Mouse (Mus musculus): ENCODE results near the gene Taok3. TPM values are rescaled to one million over a fixed set of nuclear protein-coding genes. Genes with fewer than 3 reads are reported as not detected.
A peak's percentile ranks its signal among the peaks of the same experiment; 100 is the strongest.

Gene Taok3
- polyA plus RNA-seq, 1 experiment from 2014 or later: 33.1 TPM

GRCm38 (mm10) chr5:117240761-117241322 is 120.9 kb downstream of the Taok3 start:
- Histone ChIP-seq H3K4me1 (ENCODE audit: control insufficient read depth, insufficient read depth, low read length) (no peaks in the 10 kb centered on the region), H3K9ac (ENCODE audit: low read length) (peak overlapping the region; percentile 72), H3K27me3 (ENCODE audit: control insufficient read depth, insufficient read depth, low read length) (no peaks in the 10 kb centered on the region), H3K9me3 (replicated peaks; ENCODE audit: control insufficient read depth, low read length) (no peaks in the 10 kb centered on the region), H3K27ac (ENCODE audit: low read length) (peak overlapping the region; percentile 81), H3K4me2 (ENCODE audit: low read depth, low read length) (peak overlapping the region; percentile 72), H3K4me3 (replicated peaks; ENCODE audit: low read length) (peak overlapping the region; percentile 45), H3K36me3 (ENCODE audit: control insufficient read depth, insufficient read depth, low read length) (no peaks in the 10 kb centered on the region)
- no peak for ATAC-seq (ENCODE audit: insufficient read depth, low FRiP score)
- 13% methylated on average over 32 of the region's 32 CpGs for WGBS

DNA sequence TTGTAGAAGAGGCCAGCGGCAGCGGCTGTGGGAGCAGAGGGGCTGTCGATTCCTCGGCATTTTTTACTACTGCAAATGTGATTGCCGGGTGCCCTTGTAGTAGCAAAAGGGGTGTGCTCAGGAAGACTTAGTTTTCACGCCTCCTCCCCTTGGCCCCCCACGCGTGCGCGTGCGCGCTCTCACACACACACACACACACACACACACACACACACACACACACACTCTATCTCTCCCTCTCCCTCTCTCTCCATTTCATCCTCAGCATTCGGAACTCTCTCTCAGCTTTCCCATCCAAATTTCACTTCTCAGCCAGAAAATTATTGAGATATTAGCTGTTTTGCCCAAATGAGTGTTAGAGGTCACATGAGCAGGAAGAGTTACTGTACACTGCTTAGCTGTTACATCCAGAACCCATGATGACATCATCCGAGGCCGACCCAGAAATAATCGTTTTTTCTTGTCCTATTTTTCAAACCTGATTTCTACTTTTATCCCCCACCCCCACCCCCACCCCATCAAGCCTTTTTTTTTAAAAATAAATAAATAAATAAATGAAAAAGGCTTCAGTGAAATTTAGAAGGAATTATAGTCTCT is 122.1 kb downstream of the Taok3 start:
- Histone ChIP-seq H3K27me3 (ENCODE audit: control insufficient read depth, insufficient read depth, low read length) (no peaks in the 10 kb centered on the region), H3K4me3 (replicated peaks; ENCODE audit: low read length) (peak overlapping the region; percentile 19), H3K9me3 (replicated peaks; ENCODE audit: control insufficient read depth, low read length) (no peaks in the 10 kb centered on the region), H3K36me3 (ENCODE audit: control insufficient read depth, insufficient read depth, low read length) (no peaks in the 10 kb centered on the region), H3K4me1 (ENCODE audit: control insufficient read depth, insufficient read depth, low read length) (no peaks in the 10 kb centered on the region), H3K9ac (ENCODE audit: low read length) (no peak overlapping the region; the same call in 1 of the 2 replicates), H3K4me2 (ENCODE audit: low read depth, low read length) (peak overlapping the region; percentile 72; the same call in 1 of the 2 replicates), H3K27ac (ENCODE audit: low read length) (no peak overlapping the region)
- ATAC-seq (ENCODE audit: insufficient read depth, low FRiP score): no peak
- WGBS: 50% methylated on average over 13 of the region's 16 CpGs

GRCm38 (mm10) chr5:117242671-117243478 is 122.9 kb downstream of the Taok3 start:
- 45% methylated on average over 22 of the region's 22 CpGs for WGBS
- H3K4me2 ChIP-seq (ENCODE audit: low read depth, low read length): peak overlapping the region; percentile 43
- peak overlapping the region; percentile 52 for H3K9ac ChIP-seq (ENCODE audit: low read length)
- H3K27ac ChIP-seq (ENCODE audit: low read length): no peak overlapping the region
- H3K4me1 ChIP-seq (ENCODE audit: control insufficient read depth, insufficient read depth, low read length): no peaks in the 10 kb centered on the region
- H3K9me3 ChIP-seq (replicated peaks; ENCODE audit: control insufficient read depth, low read length): no peaks in the 10 kb centered on the region
- peak overlapping the region; percentile 30 for H3K4me3 ChIP-seq (replicated peaks; ENCODE audit: low read length)
- no peaks in the 10 kb centered on the region for H3K36me3 ChIP-seq (ENCODE audit: control insufficient read depth, insufficient read depth, low read length)
- ATAC-seq (ENCODE audit: insufficient read depth, low FRiP score): no peak
- no peaks in the 10 kb centered on the region for H3K27me3 ChIP-seq (ENCODE audit: control insufficient read depth, insufficient read depth, low read length)

GRCm38 (mm10) chr5:117245170-117245569 is 125.2 kb downstream of the Taok3 start:
- 87% methylated on average over 8 of the region's 8 CpGs for WGBS

DNA sequence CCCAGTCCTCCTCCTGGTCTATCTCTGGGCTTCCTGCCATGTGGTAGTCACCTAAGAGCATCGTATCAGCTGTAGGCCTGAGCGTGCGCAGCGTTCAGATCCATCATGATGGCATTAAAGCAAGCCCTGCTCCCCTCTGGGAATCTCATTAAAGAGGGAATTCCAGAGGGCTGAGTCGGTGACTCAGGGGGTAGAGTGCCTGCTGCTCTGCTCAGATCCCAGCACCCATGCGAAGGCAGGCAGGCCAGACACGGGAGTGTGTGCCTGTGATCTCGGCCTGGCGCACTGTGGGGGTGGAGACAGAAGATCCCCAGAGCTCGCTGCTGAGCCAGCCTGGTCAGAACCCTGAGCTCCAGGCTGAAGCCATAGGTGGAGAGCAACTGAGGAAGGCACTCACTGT is 128.4 kb downstream of the Taok3 start:
- no peak overlapping the region; the same call in 1 of the 2 replicates for H3K9ac ChIP-seq (ENCODE audit: low read length)
- H3K27me3 ChIP-seq (ENCODE audit: control insufficient read depth, insufficient read depth, low read length): no peaks in the 10 kb centered on the region
- no peak for ATAC-seq (ENCODE audit: insufficient read depth, low FRiP score)
- no peak overlapping the region for H3K4me2 ChIP-seq (ENCODE audit: low read depth, low read length)
- no peaks in the 10 kb centered on the region for H3K9me3 ChIP-seq (replicated peaks; ENCODE audit: control insufficient read depth, low read length)
- no peaks in the 10 kb centered on the region for H3K4me1 ChIP-seq (ENCODE audit: control insufficient read depth, insufficient read depth, low read length)
- WGBS: 35% methylated on average over 10 of the region's 10 CpGs
- H3K36me3 ChIP-seq (ENCODE audit: control insufficient read depth, insufficient read depth, low read length): no peaks in the 10 kb centered on the region; the same call in 1 of the 2 replicates
- H3K27ac ChIP-seq (ENCODE audit: low read length): no peak overlapping the region
- no peak overlapping the region for H3K4me3 ChIP-seq (replicated peaks; ENCODE audit: low read length)

More at GRCm38 (mm10) chr5:117245170-117245569, 125.2 kb downstream of the Taok3 start:
- Histone ChIP-seq H3K9ac (ENCODE audit: low read length) (no peak overlapping the region), H3K4me2 (ENCODE audit: low read depth, low read length) (no peak overlapping the region), H3K9me3 (replicated peaks; ENCODE audit: control insufficient read depth, low read length) (no peaks in the 10 kb centered on the region), H3K4me1 (ENCODE audit: control insufficient read depth, insufficient read depth, low read length) (no peaks in the 10 kb centered on the region), H3K27ac (ENCODE audit: low read length) (no peak overlapping the region), H3K4me3 (replicated peaks; ENCODE audit: low read length) (no peak overlapping the region), H3K36me3 (ENCODE audit: control insufficient read depth, insufficient read depth, low read length) (no peaks in the 10 kb centered on the region; the same call in 1 of the 2 replicates), H3K27me3 (ENCODE audit: control insufficient read depth, insufficient read depth, low read length) (no peaks in the 10 kb centered on the region)
- ATAC-seq (ENCODE audit: insufficient read depth, low FRiP score): no peak

DNA sequence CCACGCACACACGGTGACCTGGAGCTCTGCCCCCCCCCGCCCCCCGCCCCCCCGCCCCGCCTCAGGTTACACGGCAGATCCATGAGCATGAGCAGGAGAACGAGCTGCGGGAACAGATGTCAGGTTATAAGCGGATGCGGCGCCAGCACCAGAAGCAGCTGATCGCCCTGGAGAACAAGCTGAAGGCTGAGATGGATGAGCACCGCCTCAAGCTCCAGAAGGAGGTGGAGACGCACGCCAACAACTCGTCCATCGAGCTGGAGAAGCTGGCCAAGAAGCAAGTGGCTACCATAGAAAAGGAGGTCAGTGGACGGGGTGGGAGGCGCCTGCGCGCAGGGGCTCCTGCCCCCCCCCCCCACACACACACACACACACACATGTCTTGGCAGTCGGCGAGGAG is 130.9 kb downstream of the Taok3 start:
- no peak for ATAC-seq (ENCODE audit: insufficient read depth, low FRiP score)
- no peaks in the 10 kb centered on the region for H3K9me3 ChIP-seq (replicated peaks; ENCODE audit: control insufficient read depth, low read length)
- WGBS: 65% methylated on average over 24 of the region's 24 CpGs

GRCm38 (mm10) chr5:117251763-117252162 is 131.8 kb downstream of the Taok3 start:
- H3K4me1 ChIP-seq (ENCODE audit: control insufficient read depth, insufficient read depth, low read length): no peaks in the 10 kb centered on the region
- ATAC-seq (ENCODE audit: insufficient read depth, low FRiP score): no peak
- H3K27ac ChIP-seq (ENCODE audit: low read length): no peak overlapping the region
- no peaks in the 10 kb centered on the region for H3K9me3 ChIP-seq (replicated peaks; ENCODE audit: control insufficient read depth, low read length)
- no peak overlapping the region for H3K9ac ChIP-seq (ENCODE audit: low read length)
- H3K4me2 ChIP-seq (ENCODE audit: low read depth, low read length): no peak overlapping the region
- no peaks in the 10 kb centered on the region; the same call in 1 of the 2 replicates for H3K36me3 ChIP-seq (ENCODE audit: control insufficient read depth, insufficient read depth, low read length)
- H3K4me3 ChIP-seq (replicated peaks; ENCODE audit: low read length): no peak overlapping the region
- WGBS: 90% methylated on average over 3 of the region's 3 CpGs
- no peaks in the 10 kb centered on the region for H3K27me3 ChIP-seq (ENCODE audit: control insufficient read depth, insufficient read depth, low read length)

More for the DNA sequence above, 130.9 kb downstream of the Taok3 start:
- no peak overlapping the region for H3K4me2 ChIP-seq (ENCODE audit: low read depth, low read length)
- no peak overlapping the region for H3K9ac ChIP-seq (ENCODE audit: low read length)
- H3K36me3 ChIP-seq (ENCODE audit: control insufficient read depth, insufficient read depth, low read length): no peaks in the 10 kb centered on the region; the same call in 1 of the 2 replicates
- no peak overlapping the region for H3K4me3 ChIP-seq (replicated peaks; ENCODE audit: low read length)
- H3K27ac ChIP-seq (ENCODE audit: low read length): no peak overlapping the region
- H3K27me3 ChIP-seq (ENCODE audit: control insufficient read depth, insufficient read depth, low read length): no peaks in the 10 kb centered on the region
- H3K4me1 ChIP-seq (ENCODE audit: control insufficient read depth, insufficient read depth, low read length): no peaks in the 10 kb centered on the region

DNA sequence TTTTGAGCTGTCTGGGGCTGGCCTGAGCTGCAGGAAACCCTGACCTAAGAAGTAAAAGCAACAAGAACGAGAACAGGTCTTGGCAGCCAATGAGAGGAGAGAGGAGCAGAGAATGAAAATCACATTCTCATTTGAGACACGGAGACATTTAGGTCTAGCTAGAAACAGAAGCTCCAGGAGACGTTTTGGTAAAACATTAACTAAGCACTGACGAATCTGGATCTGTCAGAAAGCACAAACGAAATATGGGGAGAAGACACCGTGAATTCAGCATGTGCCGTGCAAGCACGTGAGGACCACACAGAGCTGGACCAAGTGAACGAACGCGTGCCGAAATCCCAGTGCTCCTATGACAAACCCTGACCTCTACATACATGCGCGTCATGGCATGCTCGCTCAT is 138.3 kb downstream of the Taok3 start:
- ATAC-seq (ENCODE audit: insufficient read depth, low FRiP score): no peak
- no peak overlapping the region for H3K4me2 ChIP-seq (ENCODE audit: low read depth, low read length)
- 82% methylated on average over 15 of the region's 15 CpGs for WGBS

GRCm38 (mm10) chr5:117263566-117263965 is 143.6 kb downstream of the Taok3 start:
- Histone ChIP-seq H3K4me1 (ENCODE audit: control insufficient read depth, insufficient read depth, low read length) (no peaks in the 10 kb centered on the region), H3K36me3 (ENCODE audit: control insufficient read depth, insufficient read depth, low read length) (peaks cover 14% of the 10 kb centered on the region), H3K9me3 (replicated peaks; ENCODE audit: control insufficient read depth, low read length) (0 out of 2 replicates have a peak, but pooled peaks cover 6% of the 10 kb centered on the region), H3K27ac (ENCODE audit: low read length) (no peak overlapping the region), H3K4me2 (ENCODE audit: low read depth, low read length) (no peak overlapping the region), H3K4me3 (replicated peaks; ENCODE audit: low read length) (no peak overlapping the region), H3K27me3 (ENCODE audit: control insufficient read depth, insufficient read depth, low read length) (no peaks in the 10 kb centered on the region), H3K9ac (ENCODE audit: low read length) (no peak overlapping the region)
- WGBS: 83% methylated on average over 21 of the region's 21 CpGs
- ATAC-seq (ENCODE audit: insufficient read depth, low FRiP score): no peak

More for the DNA sequence above, 138.3 kb downstream of the Taok3 start:
- Histone ChIP-seq H3K27me3 (ENCODE audit: control insufficient read depth, insufficient read depth, low read length) (no peaks in the 10 kb centered on the region), H3K27ac (ENCODE audit: low read length) (no peak overlapping the region), H3K9me3 (replicated peaks; ENCODE audit: control insufficient read depth, low read length) (no peaks in the 10 kb centered on the region), H3K36me3 (ENCODE audit: control insufficient read depth, insufficient read depth, low read length) (peaks cover 8% of the 10 kb centered on the region), H3K9ac (ENCODE audit: low read length) (no peak overlapping the region), H3K4me1 (ENCODE audit: control insufficient read depth, insufficient read depth, low read length) (no peaks in the 10 kb centered on the region), H3K4me3 (replicated peaks; ENCODE audit: low read length) (no peak overlapping the region)
